Comparison of ENCODE assay signal across 8 mouse cellular contexts in the genomic region with DNA sequence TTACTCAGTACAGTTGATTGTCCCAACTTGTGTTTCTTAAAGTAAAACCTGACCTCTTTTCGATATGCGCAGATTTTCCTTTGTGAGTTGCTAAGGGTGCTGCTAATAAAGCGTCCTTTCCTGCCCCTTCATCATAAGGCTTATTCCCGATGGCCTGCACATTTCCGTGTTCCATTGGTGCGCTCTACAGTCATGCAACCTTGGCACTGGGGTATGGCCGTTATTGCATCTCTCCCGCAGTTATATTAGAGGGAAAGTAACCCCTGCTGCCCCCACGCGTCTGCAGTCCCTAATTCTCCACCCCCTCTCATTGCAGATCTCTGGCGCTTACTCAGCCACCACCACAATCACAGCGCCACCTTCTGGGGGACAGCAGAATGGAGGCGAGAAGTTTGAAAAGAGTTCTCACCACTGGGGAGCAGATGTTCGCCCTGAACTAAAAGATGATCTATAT. TPM values are rescaled to one million over a fixed set of nuclear protein-coding genes. Genes with fewer than 3 reads are reported as not detected.
DNase-seq lines count a peak whose midpoint lies in the region; ATAC-seq lines count a peak whose summit lies in the region.

No protein-coding gene starts in this region.

- peak overlapping the region; percentile 97 for H3K27ac ChIP-seq in hindbrain, embryonic 15.5 days (replicated peaks)

- no peaks in the 10 kb centered on the region for H3K27me3 ChIP-seq in hindbrain, embryonic 15.5 days

- WGBS in hindbrain, embryonic 15.5 days = under 1% methylated on average over 14 of the region's 14 CpGs

- H3K4me1 ChIP-seq in hindbrain, embryonic 15.5 days (replicated peaks) = peaks cover 66% of the 10 kb centered on the region

- peaks cover 9% of the 10 kb centered on the region; the same call in 1 of the 2 replicates for H3K36me3 ChIP-seq in hindbrain, embryonic 15.5 days

- H3K9me3 ChIP-seq in hindbrain, embryonic 15.5 days = no peaks in the 10 kb centered on the region

- H3K4me2 ChIP-seq in hindbrain, embryonic 15.5 days = peak overlapping the region; percentile 93

- peak overlapping the region; percentile 89 for H3K9ac ChIP-seq in hindbrain, embryonic 15.5 days

- peak; percentile 91 for DNase-seq in R1 (ENCODE audit: low read depth, low spot score)
- peak; percentile 89 to 93 for DNase-seq in cerebellum, postnatal 25 days
- DNase-seq in frontal cortex, postnatal 36 days (ENCODE audit: low spot score in 2 of 2) = peak; percentile 88 to 90
- peak; percentile 81 for DNase-seq in left cerebral cortex, adult 11 months (ENCODE audit: low spot score)
- DNase-seq in lung, postnatal 4 days = peak; percentile 90 to 92
- DNase-seq in retina, postnatal 1 day = peak; percentile 94
- DNase-seq in thymus, postnatal 4 days = peak; percentile 97

- peak; percentile 43; the same call in 1 of the 2 replicates for ATAC-seq in hindbrain, embryonic 15.5 days (ENCODE audit: low FRiP score, low read depth)

- H3K4me3 ChIP-seq in hindbrain, embryonic 15.5 days = peak overlapping the region; percentile 70

RNA-seq across cellular contexts. Expression of gene Scd2, which starts 1.1 kb away (rescaled TPM):
- polyA plus RNA-seq in hindbrain, embryonic 15.5 days (2015; fragmentation: Nextera tagmentation; extraction: Ambion mirVana) = 288 and 295 TPM in 2 replicates

RNA-seq across cellular contexts. Expression of gene Scd4, which starts 38.3 kb away (rescaled TPM):
- 0.10 and 0.12 TPM in 2 replicates for polyA plus RNA-seq in hindbrain, embryonic 15.5 days (2015; fragmentation: Nextera tagmentation; extraction: Ambion mirVana)

Comparison
In these comparisons a context has a peak if more than half of its experiments do, and no peak if none do; other contexts are left out.
1. Peak in every context shown above with its lines: DNase-seq, ATAC-seq, H3K4me3 ChIP-seq and H3K27ac ChIP-seq.